Mouse (Mus musculus) lung, postnatal 0 days (tissue): ENCODE results near the gene Aph1a. TPM values are rescaled to one million over a fixed set of nuclear protein-coding genes. Genes with fewer than 3 reads are reported as not detected.
A peak's percentile ranks its signal among the peaks of the same experiment; 100 is the strongest.

ENCODE experiments used
- ATAC-seq: fragments of 200-750 bp; cut with Nextera tagmentation; 2 replicates; pipeline ENCODE4 v1.8.0; 2017; ENCODE audit warnings: moderate library complexity
- DNase-seq: peaks from one replicate; pipeline ENCODE4 v3.0.0-alpha.2; 2016; ENCODE audit warnings: low spot score
- H3K27ac ChIP-seq: fragments of 300-500 bp; sonication (generic); 2 replicates; pipeline ENCODE4 v1.5.1; 2014; ENCODE audit warnings: antibody characterized with exemption, mild to moderate bottlenecking, low read length, mixed read lengths
- H3K27me3 ChIP-seq: fragments of 300-500 bp; sonication (generic); replicated peaks from 2 replicates; pipeline ENCODE4 v1.6.1; 2014; ENCODE audit warnings: low read length, mixed read lengths; ENCODE audit not compliant: insufficient read depth
- H3K36me3 ChIP-seq: fragments of 300-500 bp; sonication (generic); 2 replicates; pipeline ENCODE4 v1.6.1; 2014; ENCODE audit warnings: low read length, mixed read lengths; ENCODE audit not compliant: insufficient read depth
- H3K4me1 ChIP-seq: fragments of 300-500 bp; sonication (generic); 2 replicates; pipeline ENCODE4 v1.6.1; 2014; ENCODE audit warnings: antibody characterized with exemption, low read depth, low read length, mixed read lengths; ENCODE audit not compliant: insufficient read depth
- H3K4me2 ChIP-seq: fragments of 300-500 bp; sonication (generic); replicated peaks from 2 replicates; pipeline ENCODE4 v1.6.1; 2014; ENCODE audit warnings: low read depth, mild to moderate bottlenecking, low read length, moderate library complexity, mixed read lengths
- H3K4me3 ChIP-seq: fragments of 300-500 bp; sonication (generic); 2 replicates; pipeline ENCODE4 v1.5.1; 2014; ENCODE audit warnings: low read depth, low read length
- H3K9ac ChIP-seq: fragments of 300-500 bp; sonication (generic); replicated peaks from 2 replicates; pipeline ENCODE4 v1.6.1; 2014; ENCODE audit warnings: low read depth, mild to moderate bottlenecking
- H3K9me3 ChIP-seq: fragments of 300-500 bp; sonication (generic); 2 replicates; pipeline ENCODE4 v1.6.1; 2016; ENCODE audit warnings: low read length, mixed read lengths
- CTCF ChIP-seq: IDR thresholded peaks from 2 replicates; pipeline ENCODE4 v1.5.1; 2016; ENCODE audit warnings: antibody characterized with exemption, mild to moderate bottlenecking
- EP300 ChIP-seq: IDR thresholded peaks from 2 replicates; pipeline ENCODE4 v1.6.1; 2016; ENCODE audit warnings: antibody characterized with exemption, mild to moderate bottlenecking, control low read depth
- WGBS: fragments of 180-500 bp; shearing (Covaris S2); extraction: QIAGEN DNeasy Blood & Tissue Kit; methylation state at CpG from one replicate; pipeline ENCODE4 v1.1.7; 2014; 5-methylcytosine and 5-hydroxymethylcytosine counted together
- polyA plus RNA-seq: library from polyadenylated mRNA; unstranded; fragments of >200 nt; fragmentation: Nextera tagmentation; extraction: Ambion mirVana; gene quantifications from 2 replicates; pipeline ENCODE4 v1.2.1, GENCODE M21; 2015

Aph1a gene
- polyA plus RNA-seq, 1 experiment from 2014 or later, result 48.6 TPM

DNA sequence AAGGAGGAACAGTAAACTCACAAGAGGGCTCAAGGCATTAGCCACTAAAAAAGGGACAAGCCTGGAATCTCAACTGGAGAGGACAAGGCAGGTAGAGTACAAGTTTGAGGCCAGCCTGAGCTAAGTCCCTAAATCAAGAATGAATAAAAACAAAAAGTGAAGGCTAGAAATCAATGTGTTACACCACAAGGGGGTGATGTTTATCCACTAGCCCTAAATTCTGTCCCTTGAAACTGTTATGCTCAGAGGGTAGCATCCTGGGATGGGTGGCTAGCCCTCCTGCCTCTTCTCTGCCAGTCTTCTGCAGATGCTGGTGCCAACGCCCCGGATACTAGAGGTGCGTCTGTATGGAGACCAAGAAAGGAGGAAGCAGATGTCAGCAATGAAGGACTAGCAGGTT is 33.4 kb upstream of the Aph1a start:
- Histone ChIP-seq H3K4me1 (no peaks in the 10 kb centered on the region), H3K9ac (no peak overlapping the region), H3K27me3 (no peaks in the 10 kb centered on the region), H3K4me3 (no peak overlapping the region), H3K27ac (no peak overlapping the region), H3K36me3 (0 out of 2 replicates have a peak, but pooled peaks cover 6% of the 10 kb centered on the region), H3K9me3 (no peaks in the 10 kb centered on the region), H3K4me2 (no peak overlapping the region)
- DNase-seq (no peak), ATAC-seq (no peak)
- TF ChIP-seq CTCF (peak; percentile 48), EP300 (no peak)
- 88% methylated on average over 3 of the region's 3 CpGs for WGBS

DNA sequence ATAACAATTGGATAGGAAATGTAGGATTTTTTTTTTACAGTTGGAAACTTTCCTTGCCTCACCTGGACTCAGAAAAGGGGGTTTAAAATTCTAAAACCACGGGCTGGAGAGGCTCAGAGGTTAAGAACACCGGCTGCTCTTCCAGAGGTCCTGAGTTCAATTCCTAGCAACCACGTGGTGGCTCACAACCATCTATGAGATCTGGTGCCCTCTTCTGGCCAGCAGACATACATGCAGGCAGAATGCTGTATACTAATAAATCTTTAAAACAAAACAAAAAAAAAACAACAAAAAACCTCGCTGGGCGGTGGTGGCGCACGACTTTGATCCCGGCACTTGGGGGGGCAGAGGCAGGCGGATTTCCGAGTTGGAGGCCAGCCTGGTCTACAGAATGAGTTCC is 32.6 kb upstream of the Aph1a start:
- H3K4me2 ChIP-seq, result no peak overlapping the region
- DNase-seq (no peak), ATAC-seq (no peak)
- H3K9ac ChIP-seq, result no peak overlapping the region
- peak; percentile 64 for TF ChIP-seq CTCF
- no peak for TF ChIP-seq EP300
- WGBS, result 78% methylated on average over 10 of the region's 10 CpGs
- 0 out of 2 replicates have a peak, but pooled peaks cover 8% of the 10 kb centered on the region for H3K36me3 ChIP-seq
- H3K4me3 ChIP-seq, result no peak overlapping the region
- no peaks in the 10 kb centered on the region for H3K4me1 ChIP-seq
- no peaks in the 10 kb centered on the region for H3K9me3 ChIP-seq
- H3K27me3 ChIP-seq, result no peaks in the 10 kb centered on the region
- no peak overlapping the region for H3K27ac ChIP-seq

DNA sequence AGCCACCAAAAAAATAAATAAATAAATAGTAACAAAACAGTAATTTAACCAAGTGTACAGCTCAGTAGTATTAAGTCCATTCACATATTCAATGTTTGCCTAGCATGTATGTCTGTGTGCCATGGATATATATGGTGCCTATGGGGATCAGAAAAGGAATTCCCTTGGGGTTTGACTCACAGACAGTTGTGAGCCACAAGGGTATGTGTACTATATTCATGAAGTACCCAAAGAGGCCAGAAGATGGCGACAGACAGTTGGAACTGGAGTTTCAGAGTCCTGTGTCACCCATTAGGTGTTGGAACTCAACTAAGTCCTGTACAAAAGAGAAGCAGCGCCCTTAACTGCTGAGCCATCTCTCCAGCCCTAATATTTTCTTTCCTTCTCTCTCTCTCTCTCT is 32.0 kb upstream of the Aph1a start:
- peak; percentile 88 for TF ChIP-seq CTCF
- TF ChIP-seq EP300, result no peak
- Histone ChIP-seq H3K27me3 (no peaks in the 10 kb centered on the region), H3K36me3 (0 out of 2 replicates have a peak, but pooled peaks cover 8% of the 10 kb centered on the region), H3K9me3 (no peaks in the 10 kb centered on the region), H3K4me1 (no peaks in the 10 kb centered on the region), H3K9ac (no peak overlapping the region), H3K4me3 (no peak overlapping the region), H3K4me2 (no peak overlapping the region), H3K27ac (no peak overlapping the region)
- WGBS, result 42% methylated on average over 2 of the region's 2 CpGs
- ATAC-seq (peak; percentile 83), DNase-seq (peak; percentile 89)

DNA sequence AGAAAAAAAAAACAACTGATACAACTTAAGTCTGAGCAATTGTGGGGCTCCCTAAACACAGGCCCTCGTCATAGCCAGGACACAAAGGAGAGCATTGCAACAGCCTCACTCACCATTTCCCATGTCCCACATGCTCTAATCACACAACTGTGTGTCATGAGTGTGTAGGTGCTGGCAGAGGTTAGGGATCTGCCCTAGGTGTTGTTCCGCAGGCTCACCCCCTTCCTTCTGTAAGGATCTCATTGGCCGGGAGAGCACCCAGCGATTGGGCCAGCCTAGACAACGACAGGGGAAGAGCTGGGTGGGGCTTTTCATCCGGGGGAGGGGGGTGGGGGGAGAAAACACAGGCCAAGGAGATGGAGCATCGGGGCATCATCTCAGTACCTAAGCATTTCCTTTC is 30.2 kb upstream of the Aph1a start:
- no peak for DNase-seq
- WGBS, result 63% methylated on average over 7 of the region's 7 CpGs
- H3K36me3 ChIP-seq, result 0 out of 2 replicates have a peak, but pooled peaks cover 8% of the 10 kb centered on the region

DNA sequence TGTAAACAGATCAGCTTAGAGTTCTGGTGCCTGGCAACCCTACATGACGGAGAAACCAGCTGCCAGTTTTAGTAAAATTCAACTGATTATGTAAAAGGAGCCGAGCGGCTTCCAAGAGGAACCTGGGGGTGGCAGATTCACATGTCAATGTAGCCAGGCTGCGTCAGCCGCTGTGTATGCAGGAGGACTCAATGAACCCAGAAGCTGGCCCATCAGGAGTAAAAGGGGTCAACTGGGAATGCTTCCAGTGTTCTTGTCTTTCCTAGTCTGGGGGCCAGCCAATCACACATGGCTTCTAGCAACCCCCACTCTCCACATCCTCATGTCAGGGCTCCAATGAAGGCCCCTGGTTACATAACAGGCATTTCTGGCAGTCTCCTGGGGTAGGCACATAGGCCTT is 28.7 kb upstream of the Aph1a start:
- Histone ChIP-seq H3K27ac (no peak overlapping the region), H3K4me2 (no peak overlapping the region), H3K27me3 (no peaks in the 10 kb centered on the region), H3K9ac (no peak overlapping the region), H3K4me3 (no peak overlapping the region), H3K9me3 (no peaks in the 10 kb centered on the region), H3K36me3 (0 out of 2 replicates have a peak, but pooled peaks cover 8% of the 10 kb centered on the region), H3K4me1 (no peaks in the 10 kb centered on the region)
- DNase-seq, result no peak
- 75% methylated on average over 5 of the region's 5 CpGs for WGBS
- ATAC-seq, result no peak
- TF ChIP-seq CTCF (no peak), EP300 (no peak)

More for the DNA sequence above, 30.2 kb upstream of the Aph1a start:
- H3K4me1 ChIP-seq, result no peaks in the 10 kb centered on the region
- H3K4me3 ChIP-seq, result no peak overlapping the region
- TF ChIP-seq EP300 (no peak), CTCF (no peak)
- H3K27me3 ChIP-seq, result no peaks in the 10 kb centered on the region
- no peak overlapping the region for H3K4me2 ChIP-seq
- ATAC-seq, result no peak
- H3K27ac ChIP-seq, result no peak overlapping the region
- H3K9me3 ChIP-seq, result no peaks in the 10 kb centered on the region
- H3K9ac ChIP-seq, result no peak overlapping the region

DNA sequence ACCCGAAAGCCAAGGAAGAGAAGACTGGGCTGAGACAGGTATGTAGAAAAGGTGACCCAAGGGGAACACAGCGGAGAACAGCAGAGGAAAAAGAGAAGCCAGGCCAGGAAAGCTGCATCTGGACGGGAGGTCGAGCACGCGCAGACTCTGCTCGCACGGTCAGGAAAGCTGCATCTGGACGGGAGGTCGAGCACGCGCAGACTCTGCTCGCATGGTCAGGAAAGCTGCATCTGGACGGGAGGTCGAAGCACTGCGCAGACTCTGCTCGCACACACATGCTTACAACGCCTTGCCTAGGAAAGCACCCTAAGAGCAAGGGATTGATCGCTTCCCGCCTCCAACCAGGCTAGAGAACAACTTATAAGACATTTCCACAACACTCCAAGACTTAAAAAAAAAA is 28.2 kb upstream of the Aph1a start:
- H3K27me3 ChIP-seq, result no peaks in the 10 kb centered on the region
- no peak overlapping the region for H3K27ac ChIP-seq

DNA sequence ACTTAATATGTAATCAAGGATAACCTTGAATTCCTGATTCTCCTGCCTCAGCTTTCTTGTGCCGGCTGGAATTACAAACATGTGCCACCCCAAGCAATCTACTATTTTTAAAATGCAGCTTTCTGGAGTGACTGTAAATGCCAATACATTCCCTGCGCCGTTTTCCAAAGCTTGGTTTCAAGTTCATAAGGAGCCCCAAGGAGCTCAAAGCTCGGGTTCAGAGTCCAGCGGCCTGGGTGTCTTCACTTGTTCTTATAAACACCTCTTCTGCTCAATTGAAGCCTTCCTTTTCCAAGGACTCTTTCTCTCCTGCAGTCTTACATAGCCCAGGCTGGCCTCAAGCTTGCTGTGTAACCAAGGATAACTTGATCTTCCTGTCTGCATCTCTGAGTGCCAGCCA is 27.7 kb upstream of the Aph1a start:
- 0 out of 2 replicates have a peak, but pooled peaks cover 8% of the 10 kb centered on the region for H3K36me3 ChIP-seq
- H3K9ac ChIP-seq, result no peak overlapping the region
- no peaks in the 10 kb centered on the region for H3K4me1 ChIP-seq
- TF ChIP-seq EP300 (no peak), CTCF (no peak)
- no peak overlapping the region for H3K4me3 ChIP-seq
- H3K9me3 ChIP-seq, result no peaks in the 10 kb centered on the region
- H3K27me3 ChIP-seq, result no peaks in the 10 kb centered on the region
- DNase-seq (no peak), ATAC-seq (no peak)
- no peak overlapping the region for H3K4me2 ChIP-seq
- no peak overlapping the region for H3K27ac ChIP-seq
- WGBS, result 85% methylated on average over 5 of the region's 5 CpGs

More for the DNA sequence above, 28.2 kb upstream of the Aph1a start:
- no peak for DNase-seq
- 0 out of 2 replicates have a peak, but pooled peaks cover 8% of the 10 kb centered on the region for H3K36me3 ChIP-seq
- TF ChIP-seq EP300 (no peak), CTCF (no peak)
- H3K4me2 ChIP-seq, result no peak overlapping the region
- ATAC-seq, result no peak
- no peaks in the 10 kb centered on the region for H3K4me1 ChIP-seq
- no peaks in the 10 kb centered on the region for H3K9me3 ChIP-seq
- 86% methylated on average over 20 of the region's 20 CpGs for WGBS
- no peak overlapping the region for H3K4me3 ChIP-seq
- H3K9ac ChIP-seq, result no peak overlapping the region
